Mouse (Mus musculus): ENCODE data around the gene Pcyt2. TPM values are rescaled to one million over a fixed set of nuclear protein-coding genes. Genes with fewer than 3 reads are reported as not detected.
A peak's percentile ranks its signal among the peaks of the same experiment; 100 is the strongest.
"Not testable (repeated sequence)": the region's sequence is repeated elsewhere in the genome, so short reads cannot be mapped to it uniquely, and the experiment has no call there.

Gene Pcyt2
- polyA plus RNA-seq, 1 experiment, result 1,029 TPM

GRCm38 (mm10) chr11:120597240-120598235 lies 20.2 kb downstream of the Pcyt2 start:
- WGBS, result 3% methylated on average over 92 of the region's 99 CpGs
- TF ChIP-seq POLR2A (IDR thresholded peaks at IDR 0.05; ENCODE audit: low read depth, low read length) (no peak), CTCF (IDR thresholded peaks at IDR 0.05; ENCODE audit: extremely low read depth, insufficient read length, insufficient replicate concordance, low read depth, low read length) (no peak)
- peak overlapping the region; percentile 95 for H3K4me3 ChIP-seq (ENCODE audit: low read depth, low read length)
- H3K36me3 ChIP-seq (ENCODE audit: control insufficient read depth, insufficient read depth, low read length), result peaks cover 32% of the 10 kb centered on the region
- peak overlapping the region; percentile 22; the same call in 1 of the 2 replicates for H3K27ac ChIP-seq (ENCODE audit: insufficient read depth, low read depth, low read length)
- H3K4me1 ChIP-seq (ENCODE audit: control insufficient read depth, insufficient read depth, insufficient read length, low read length), result peaks cover 14% of the 10 kb centered on the region; the same call in 1 of the 2 replicates
- H3K27me3 ChIP-seq (ENCODE audit: control insufficient read depth, insufficient read depth, low read length), result no peaks in the 10 kb centered on the region

GRCm38 (mm10) chr11:120588531-120588930 lies 29.2 kb downstream of the Pcyt2 start:
- no peaks in the 10 kb centered on the region for H3K4me1 ChIP-seq (ENCODE audit: control insufficient read depth, insufficient read depth, insufficient read length, low read length)
- H3K4me3 ChIP-seq (ENCODE audit: low read depth, low read length), result no peak overlapping the region
- no peak overlapping the region for H3K27ac ChIP-seq (ENCODE audit: insufficient read depth, low read depth, low read length)
- peaks cover 36% of the 10 kb centered on the region for H3K36me3 ChIP-seq (ENCODE audit: control insufficient read depth, insufficient read depth, low read length)
- TF ChIP-seq POLR2A (IDR thresholded peaks at IDR 0.05; ENCODE audit: low read depth, low read length) (no peak), CTCF (IDR thresholded peaks at IDR 0.05; ENCODE audit: extremely low read depth, insufficient read length, insufficient replicate concordance, low read depth, low read length) (no peak)
- H3K27me3 ChIP-seq (ENCODE audit: control insufficient read depth, insufficient read depth, low read length), result no peaks in the 10 kb centered on the region
- 83% methylated on average over 6 of the region's 6 CpGs for WGBS

- peaks cover 24% of the 10 kb centered on the region for H3K36me3 ChIP-seq (ENCODE audit: control insufficient read depth, insufficient read depth, low read length)
- H3K27ac ChIP-seq (ENCODE audit: insufficient read depth, low read depth, low read length), result no peak overlapping the region
- WGBS, result 95% methylated on average over 1 of the region's 1 CpGs
- H3K4me1 ChIP-seq (ENCODE audit: control insufficient read depth, insufficient read depth, insufficient read length, low read length), result peaks cover 13% of the 10 kb centered on the region
- no peak for TF ChIP-seq CTCF (IDR thresholded peaks at IDR 0.05; ENCODE audit: extremely low read depth, insufficient read length, insufficient replicate concordance, low read depth, low read length)
- TF ChIP-seq POLR2A (IDR thresholded peaks at IDR 0.05; ENCODE audit: low read depth, low read length), result no peak
- H3K27me3 ChIP-seq (ENCODE audit: control insufficient read depth, insufficient read depth, low read length), result no peaks in the 10 kb centered on the region
- H3K4me3 ChIP-seq (ENCODE audit: low read depth, low read length), result no peak overlapping the region
Observed at GRCm38 (mm10) chr11:120583937-120584336, 33.8 kb downstream of the Pcyt2 start.

DNA sequence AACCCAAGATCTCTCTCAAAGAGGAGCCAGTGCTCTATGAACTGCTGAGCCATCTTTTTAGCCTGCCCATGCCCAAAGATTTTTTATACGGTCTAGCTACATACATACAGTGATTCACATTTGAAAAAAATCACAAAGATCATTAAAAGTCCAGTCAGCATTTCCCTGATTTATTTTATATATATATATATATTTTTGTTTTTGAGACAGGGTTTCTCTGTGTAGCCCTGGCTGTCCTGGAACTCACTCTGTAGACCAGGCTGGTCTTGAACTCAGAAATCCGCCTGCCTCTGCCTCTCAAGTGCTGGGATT lies 34.8 kb downstream of the Pcyt2 start:
- not testable (repeated sequence) for H3K27me3 ChIP-seq (ENCODE audit: control insufficient read depth, insufficient read depth, low read length); H3K27ac ChIP-seq (ENCODE audit: insufficient read depth, low read depth, low read length); H3K4me3 ChIP-seq (ENCODE audit: low read depth, low read length)
- H3K4me1 ChIP-seq (ENCODE audit: control insufficient read depth, insufficient read depth, insufficient read length, low read length), result peaks cover 23% of the 10 kb centered on the region
- 92% methylated on average over 2 of the region's 2 CpGs for WGBS
- H3K36me3 ChIP-seq (ENCODE audit: control insufficient read depth, insufficient read depth, low read length), result peaks cover 30% of the 10 kb centered on the region

DNA sequence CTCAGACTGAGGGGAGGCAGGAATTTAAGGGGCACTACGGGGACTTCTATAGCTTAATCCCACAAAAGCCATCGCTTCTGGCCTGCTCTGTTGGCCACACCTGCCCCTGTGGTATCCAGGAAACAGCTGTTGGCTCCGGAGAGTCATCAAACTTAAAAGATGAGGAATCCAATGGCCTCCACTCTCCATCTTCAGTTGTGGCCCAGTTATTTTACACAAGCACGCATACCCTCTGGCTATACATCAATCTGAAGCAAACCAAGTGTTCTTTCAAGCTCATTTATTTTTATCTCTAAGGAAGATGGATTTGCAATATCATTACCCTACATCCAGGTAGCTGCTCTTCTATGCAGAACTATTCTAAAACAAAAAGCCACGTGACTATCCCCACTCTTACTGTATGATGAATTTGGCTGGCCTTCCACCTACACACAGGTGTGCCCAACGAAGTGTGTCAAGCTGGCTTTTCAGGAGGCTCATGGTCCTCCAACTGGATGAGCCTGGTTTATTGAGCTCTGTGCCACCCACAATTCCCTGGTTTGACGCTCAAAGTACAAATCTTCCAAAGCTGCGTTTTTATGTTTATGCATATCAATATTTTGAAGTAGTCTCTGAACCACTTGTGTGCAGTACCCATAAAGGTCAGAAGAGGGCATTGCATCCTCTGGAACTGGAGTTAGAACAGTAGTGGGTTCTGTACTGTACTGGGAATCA lies 35.3 kb downstream of the Pcyt2 start:
- TF ChIP-seq POLR2A (IDR thresholded peaks at IDR 0.05; ENCODE audit: low read depth, low read length) (no peak), CTCF (IDR thresholded peaks at IDR 0.05; ENCODE audit: extremely low read depth, insufficient read length, insufficient replicate concordance, low read depth, low read length) (peak; percentile 21; the same call in 1 of the 2 replicates)
- Histone ChIP-seq H3K4me1 (ENCODE audit: control insufficient read depth, insufficient read depth, insufficient read length, low read length) (peaks cover 28% of the 10 kb centered on the region), H3K4me3 (ENCODE audit: low read depth, low read length) (peak overlapping the region; percentile 81), H3K27me3 (ENCODE audit: control insufficient read depth, insufficient read depth, low read length) (no peaks in the 10 kb centered on the region), H3K36me3 (ENCODE audit: control insufficient read depth, insufficient read depth, low read length) (peaks cover 35% of the 10 kb centered on the region), H3K27ac (ENCODE audit: insufficient read depth, low read depth, low read length) (peak overlapping the region; percentile 73)
- WGBS, result 48% methylated on average over 8 of the region's 8 CpGs

DNA sequence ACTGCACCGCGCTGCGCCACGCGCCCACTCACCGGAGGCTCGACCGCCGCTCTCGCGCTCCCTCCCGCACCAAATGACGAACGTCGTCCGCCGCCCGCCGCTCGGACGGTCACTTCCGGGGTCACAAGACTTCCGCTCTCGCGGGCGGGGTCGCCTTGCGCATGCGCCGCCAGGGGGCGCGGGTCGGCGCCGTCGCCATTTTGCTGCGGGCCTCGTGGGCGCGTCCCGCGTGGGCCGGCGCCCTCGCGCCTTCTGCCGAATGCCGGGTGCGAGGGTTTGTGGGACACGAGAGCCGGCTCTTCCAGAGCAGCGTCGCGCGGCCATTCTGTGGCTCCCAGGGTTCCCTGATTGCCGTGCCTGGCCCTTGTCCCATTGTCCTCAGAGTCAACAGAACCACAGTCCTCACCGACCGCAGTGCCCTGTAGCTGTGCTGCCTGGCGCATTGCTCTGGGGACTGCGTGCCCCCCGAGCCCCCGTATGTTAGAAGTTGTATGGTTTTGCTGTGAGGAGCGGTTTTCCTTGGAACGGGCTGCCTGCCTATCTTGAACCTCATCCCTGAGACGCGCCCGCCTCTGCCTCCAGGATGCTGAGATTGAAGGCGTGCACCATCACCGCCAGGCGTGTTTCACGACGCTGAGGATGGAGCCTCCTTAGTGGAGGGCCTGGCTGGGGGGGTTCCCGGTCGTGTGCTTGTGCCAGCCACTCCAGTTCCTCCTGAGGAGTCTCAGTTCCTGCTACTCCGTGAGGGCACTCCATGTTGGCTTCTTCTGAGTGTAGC lies 36.1 kb downstream of the Pcyt2 start, which contains the start of gene Arhgdia:
Gene Arhgdia (minus strand): TSS at position 135 of the 778 bp plus-strand sequence.
- Histone ChIP-seq H3K4me3 (ENCODE audit: low read depth, low read length) (peak within 1 kb of the TSS; percentile 81), H3K27me3 (ENCODE audit: control insufficient read depth, insufficient read depth, low read length) (no peaks in the 10 kb centered on the region), H3K4me1 (ENCODE audit: control insufficient read depth, insufficient read depth, insufficient read length, low read length) (peaks cover 34% of the 10 kb centered on the region), H3K27ac (ENCODE audit: insufficient read depth, low read depth, low read length) (peak within 1 kb of the TSS; percentile 73), H3K36me3 (ENCODE audit: control insufficient read depth, insufficient read depth, low read length) (peaks cover 33% of the 10 kb centered on the region)
- WGBS, result 2% methylated on average over 70 of the region's 75 CpGs
- TF ChIP-seq POLR2A (IDR thresholded peaks at IDR 0.05; ENCODE audit: low read depth, low read length) (peak; percentile 94), CTCF (IDR thresholded peaks at IDR 0.05; ENCODE audit: extremely low read depth, insufficient read length, insufficient replicate concordance, low read depth, low read length) (peak; percentile 38; the same call in 1 of the 2 replicates)

Measured in small intestine, adult 2 months (tissue).